Comparison of ENCODE assay signal across 13 mouse cellular contexts in the genomic region with DNA sequence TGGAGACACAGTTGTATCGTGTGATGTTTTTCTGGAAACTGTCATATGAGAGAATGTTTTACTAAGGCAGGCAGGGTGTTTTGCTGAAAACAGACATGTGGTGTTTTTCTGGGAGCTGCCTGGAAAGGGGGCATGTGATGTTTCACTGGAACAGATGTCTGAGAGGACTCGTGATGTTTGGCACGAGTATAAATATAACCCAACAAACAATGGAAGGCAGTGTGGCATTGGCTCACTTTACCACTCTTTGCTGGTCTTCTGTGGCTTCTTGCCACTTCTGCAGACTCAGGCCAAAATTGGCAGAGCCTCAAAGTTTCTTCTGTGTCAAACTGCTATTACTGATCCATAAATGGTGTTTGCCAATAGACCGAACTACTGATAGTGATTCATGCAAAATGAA. TPM values are rescaled to one million over a fixed set of nuclear protein-coding genes. Genes with fewer than 3 reads are reported as not detected.
DNase-seq lines count a peak whose midpoint lies in the region; ATAC-seq lines count a peak whose summit lies in the region.
"Had no signal": no experiment of that assay in that cellular context is flagged by ENCODE, and none has a peak within 500 bp of the region (broad histone marks: within the 10 kb centered on the region; RNA-seq: fewer than 3 reads in every experiment).

No protein-coding gene starts in this region.

- peak; percentile 59 for ATAC-seq in frontal cortex, adult (ENCODE audit: low TSS enrichment)
- no peak for ATAC-seq in megakaryocyte-erythroid progenitor cell, adult 5-6 weeks (replicated peaks; ENCODE audit: low FRiP score, low TSS enrichment, poor library complexity, severe bottlenecking)
- ATAC-seq: midbrain, embryonic 13.5 days had no signal

- no peak for DNase-seq in frontal cortex, postnatal 10 days (ENCODE audit: low spot score in 2 of 2)
- peak; percentile 20 to 33 for DNase-seq in right cerebral cortex, adult 2 months (ENCODE audit: low spot score in 2 of 2)
- DNase-seq in right cerebral cortex, postnatal 36 days (ENCODE audit: low spot score in 2 of 2) = no peak
- DNase-seq in layer of hippocampus, postnatal 36 days = peak; percentile 36 to 50
- DNase-seq in embryo, embryonic 11 days = no peak
- no peak for DNase-seq in c-Kit-positive CD71-positive TER-119-positive erythroid progenitor cells, embryonic 14.5 days (ENCODE audit: low spot score)
- DNase-seq: cerebellum, adult 11-12 months; kidney, postnatal 36 days had no signal

RNA-seq across cellular contexts. Expression of gene Rnase1, which starts 3.3 kb away (rescaled TPM):
- 1 to 10 TPM; 1.3 to 2.1 TPM for total RNA-seq in layer of hippocampus, postnatal 36 days (2021)
- not detected in 2 replicates for total RNA-seq in megakaryocyte-erythroid progenitor cell, adult 5-6 weeks (2014; fragmentation: Nextera tagmentation)
- not detected in 2 replicates for total RNA-seq in megakaryocyte-erythroid progenitor cell, adult 5-6 weeks (2017)
- total RNA-seq: adrenal gland, adult 18-20 months; MEL had no signal

RNA-seq across cellular contexts. Expression of gene Rnase2b, which starts 18.8 kb away (rescaled TPM):
- not detected for total RNA-seq in layer of hippocampus, postnatal 36 days (2021)
- total RNA-seq in megakaryocyte-erythroid progenitor cell, adult 5-6 weeks (2014; fragmentation: Nextera tagmentation) = not detected in 2 replicates
- not detected in 2 replicates for total RNA-seq in megakaryocyte-erythroid progenitor cell, adult 5-6 weeks (2017)
- total RNA-seq: adrenal gland, adult 18-20 months; MEL had no signal

RNA-seq across cellular contexts. Expression of gene Rnase6, which starts 19.6 kb away (rescaled TPM):
- total RNA-seq in layer of hippocampus, postnatal 36 days (2021) = under 1 TPM in 1 of 2 experiments, not detected in 1; 0.65 TPM
- total RNA-seq in megakaryocyte-erythroid progenitor cell, adult 5-6 weeks (2014; fragmentation: Nextera tagmentation) = 2.8 and 14.6 TPM in 2 replicates
- total RNA-seq in megakaryocyte-erythroid progenitor cell, adult 5-6 weeks (2017) = 14.8 and 44.0 TPM in 2 replicates

RNA-seq across cellular contexts. Expression of gene Eddm3b, which starts 29.1 kb away (rescaled TPM):
- not detected for total RNA-seq in layer of hippocampus, postnatal 36 days (2021)
- not detected in 2 replicates for total RNA-seq in megakaryocyte-erythroid progenitor cell, adult 5-6 weeks (2014; fragmentation: Nextera tagmentation)
- not detected in 2 replicates for total RNA-seq in megakaryocyte-erythroid progenitor cell, adult 5-6 weeks (2017)
- total RNA-seq: adrenal gland, adult 18-20 months; MEL had no signal

RNA-seq across cellular contexts. Expression of gene Ang, which starts 52.3 kb away (rescaled TPM):
- total RNA-seq in layer of hippocampus, postnatal 36 days (2021) = 1 to 10 TPM; 3.4 to 5.6 TPM
- total RNA-seq in megakaryocyte-erythroid progenitor cell, adult 5-6 weeks (2014; fragmentation: Nextera tagmentation) = not detected in 2 replicates
- total RNA-seq in megakaryocyte-erythroid progenitor cell, adult 5-6 weeks (2017) = not detected in 2 replicates
- total RNA-seq: MEL had no signal

Comparison
In these comparisons a context has a peak if more than half of its experiments do, and no peak if none do; other contexts are left out.
1. DNase-seq: peak in right cerebral cortex, adult 2 months (2 of 2) and layer of hippocampus, postnatal 36 days (2 of 2); none in frontal cortex, postnatal 10 days (0 of 2), right cerebral cortex, postnatal 36 days (0 of 2), embryo, embryonic 11 days (single experiment) and c-Kit-positive CD71-positive TER-119-positive erythroid progenitor cells, embryonic 14.5 days (single experiment).